Mouse (Mus musculus): ENCODE data around the gene Trim10. TPM values are rescaled to one million over a fixed set of nuclear protein-coding genes. Genes with fewer than 3 reads are reported as not detected.

Gene Trim10
- polyA plus RNA-seq, 1 experiment from 2014 or later = 3.4 TPM

DNA sequence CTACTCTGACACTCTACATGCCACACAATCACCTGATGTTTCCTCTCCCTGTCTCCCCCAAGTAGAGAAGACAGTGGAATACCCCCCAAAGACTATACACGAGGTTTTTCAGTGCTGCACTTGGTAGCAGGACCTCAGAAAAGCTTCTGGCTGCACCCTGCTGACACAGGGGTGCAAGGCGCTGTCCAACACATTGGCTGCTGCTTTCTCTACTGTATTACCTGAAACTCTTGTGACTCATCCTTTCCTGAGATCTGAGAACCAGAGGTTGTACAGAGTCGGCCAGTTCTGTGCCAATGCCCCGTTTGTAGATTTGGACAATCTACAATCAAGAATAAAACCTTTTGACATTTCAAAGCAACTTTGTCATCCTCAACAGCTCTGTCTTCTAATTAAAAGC, 40.4 kb downstream of the Trim10 start:
- H3K36me3 ChIP-seq (ENCODE audit: insufficient read depth) = no peaks in the 10 kb centered on the region
- 43% methylated on average over 4 of the region's 4 CpGs for WGBS
- H3K9me3 ChIP-seq (ENCODE audit: low read depth, low read length) = no peaks in the 10 kb centered on the region
- no peak for ATAC-seq (ENCODE audit: insufficient read depth)
- no peak overlapping the region for H3K9ac ChIP-seq
- no peaks in the 10 kb centered on the region for H3K4me1 ChIP-seq (ENCODE audit: insufficient read depth)
- DNase-seq = no peak
- no peak overlapping the region for H3K27ac ChIP-seq (ENCODE audit: low read depth)
- no peak for TF ChIP-seq CTCF (IDR thresholded peaks at IDR 0.05; ENCODE audit: low read depth)
- H3K27me3 ChIP-seq (ENCODE audit: insufficient read depth, low read length) = no peaks in the 10 kb centered on the region
- H3K4me2 ChIP-seq = no peak overlapping the region
- H3K4me3 ChIP-seq (ENCODE audit: low read depth, low read length) = no peak overlapping the region

DNA sequence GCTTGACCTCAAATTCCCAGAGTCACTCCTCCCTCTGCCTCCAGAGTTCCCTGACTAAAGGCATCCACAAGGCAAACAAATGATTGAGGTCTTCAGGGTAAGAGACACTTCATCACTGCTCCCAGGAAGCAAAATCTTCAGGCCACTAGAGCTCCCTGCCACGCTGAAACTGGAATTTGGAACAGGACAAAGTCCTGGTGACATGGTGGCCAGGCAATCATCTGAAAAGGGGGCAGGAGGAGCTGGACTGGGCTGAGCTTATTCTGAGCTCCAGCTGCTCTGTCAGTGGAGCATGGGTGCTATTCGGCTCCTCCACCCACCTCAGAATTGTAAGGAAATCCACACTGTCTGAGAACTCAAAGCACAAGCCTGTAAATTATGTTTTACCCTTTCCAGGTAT, 42.7 kb downstream of the Trim10 start:
- no peak overlapping the region for H3K4me2 ChIP-seq
- H3K27ac ChIP-seq (ENCODE audit: low read depth) = no peak overlapping the region
- no peaks in the 10 kb centered on the region for H3K9me3 ChIP-seq (ENCODE audit: low read depth, low read length)
- no peak for DNase-seq
- H3K4me3 ChIP-seq (ENCODE audit: low read depth, low read length) = no peak overlapping the region
- ATAC-seq (ENCODE audit: insufficient read depth) = no peak
- H3K9ac ChIP-seq = no peak overlapping the region
- H3K36me3 ChIP-seq (ENCODE audit: insufficient read depth) = no peaks in the 10 kb centered on the region
- 58% methylated on average over 2 of the region's 2 CpGs for WGBS
- H3K27me3 ChIP-seq (ENCODE audit: insufficient read depth, low read length) = no peaks in the 10 kb centered on the region
- TF ChIP-seq CTCF (IDR thresholded peaks at IDR 0.05; ENCODE audit: low read depth) = no peak
- no peaks in the 10 kb centered on the region for H3K4me1 ChIP-seq (ENCODE audit: insufficient read depth)

GRCm38 (mm10) chr17:36914108-36914507, 44.7 kb downstream of the Trim10 start:
- Histone ChIP-seq H3K9me3 (ENCODE audit: low read depth, low read length) (no peaks in the 10 kb centered on the region), H3K27ac (ENCODE audit: low read depth) (no peak overlapping the region), H3K4me2 (no peak overlapping the region), H3K9ac (no peak overlapping the region), H3K36me3 (ENCODE audit: insufficient read depth) (no peaks in the 10 kb centered on the region), H3K4me3 (ENCODE audit: low read depth, low read length) (no peak overlapping the region), H3K27me3 (ENCODE audit: insufficient read depth, low read length) (no peaks in the 10 kb centered on the region), H3K4me1 (ENCODE audit: insufficient read depth) (no peaks in the 10 kb centered on the region)
- WGBS = 9% methylated on average over 2 of the region's 2 CpGs
- no peak for ATAC-seq (ENCODE audit: insufficient read depth)
- peak; percentile 81 for TF ChIP-seq CTCF (IDR thresholded peaks at IDR 0.05; ENCODE audit: low read depth)
- DNase-seq = peak; percentile 90

DNA sequence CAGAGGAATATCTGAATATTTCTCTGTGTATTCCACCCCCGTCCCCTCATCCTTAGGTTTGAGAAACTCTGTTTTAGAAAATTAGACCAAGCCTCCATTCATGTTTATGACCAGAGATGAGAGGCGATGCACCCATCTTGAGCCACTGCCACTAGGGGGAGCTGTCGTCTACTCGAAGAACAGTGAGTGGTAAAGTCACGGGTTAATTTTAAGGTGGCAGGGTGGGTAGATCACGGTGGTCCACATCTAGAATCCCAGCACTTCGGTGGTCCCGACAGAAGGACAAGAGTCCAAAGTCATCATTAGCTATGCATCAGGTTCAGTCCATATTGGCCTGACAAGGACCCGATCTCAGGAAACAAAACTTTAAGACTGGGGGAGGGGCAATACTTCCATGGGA, 45.7 kb downstream of the Trim10 start:
- no peak; the same call in 1 of the 2 replicates for ATAC-seq (ENCODE audit: insufficient read depth)
- H3K27me3 ChIP-seq (ENCODE audit: insufficient read depth, low read length) = no peaks in the 10 kb centered on the region
- DNase-seq = peak; percentile 79
- no peaks in the 10 kb centered on the region for H3K4me1 ChIP-seq (ENCODE audit: insufficient read depth)
- H3K9me3 ChIP-seq (ENCODE audit: low read depth, low read length) = no peaks in the 10 kb centered on the region
- no peak overlapping the region for H3K27ac ChIP-seq (ENCODE audit: low read depth)
- H3K9ac ChIP-seq = no peak overlapping the region
- peak; percentile 86 for TF ChIP-seq CTCF (IDR thresholded peaks at IDR 0.05; ENCODE audit: low read depth)
- no peak overlapping the region for H3K4me3 ChIP-seq (ENCODE audit: low read depth, low read length)
- no peak overlapping the region for H3K4me2 ChIP-seq
- no peaks in the 10 kb centered on the region for H3K36me3 ChIP-seq (ENCODE audit: insufficient read depth)
- 9% methylated on average over 9 of the region's 9 CpGs for WGBS

DNA sequence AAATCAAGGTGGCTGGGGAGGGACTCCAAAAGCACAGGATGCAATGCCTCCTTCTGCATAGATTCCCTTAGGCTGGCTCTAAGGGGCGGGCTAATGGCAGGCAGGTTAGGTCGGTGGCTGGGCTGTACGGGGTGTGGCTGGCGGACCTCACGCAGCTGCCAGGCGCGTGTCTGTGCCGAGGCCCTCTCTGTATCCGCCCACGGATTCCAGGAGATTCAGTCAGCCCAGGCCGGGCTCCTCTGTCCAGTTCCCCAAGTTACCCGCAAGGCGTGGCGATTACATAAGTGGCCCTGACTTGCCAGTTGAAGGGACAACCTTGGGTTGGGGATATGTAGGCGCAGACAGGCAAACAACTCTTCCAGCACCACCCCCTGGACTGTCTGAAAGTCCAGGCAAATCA, 50.9 kb downstream of the Trim10 start:
- Histone ChIP-seq H3K4me3 (ENCODE audit: low read depth, low read length) (no peak overlapping the region), H3K9ac (no peak overlapping the region), H3K27ac (ENCODE audit: low read depth) (no peak overlapping the region), H3K36me3 (ENCODE audit: insufficient read depth) (no peaks in the 10 kb centered on the region), H3K27me3 (ENCODE audit: insufficient read depth, low read length) (no peaks in the 10 kb centered on the region), H3K9me3 (ENCODE audit: low read depth, low read length) (no peaks in the 10 kb centered on the region), H3K4me2 (no peak overlapping the region), H3K4me1 (ENCODE audit: insufficient read depth) (no peaks in the 10 kb centered on the region)
- 39% methylated on average over 15 of the region's 15 CpGs for WGBS
- DNase-seq = no peak
- no peak for ATAC-seq (ENCODE audit: insufficient read depth)
- TF ChIP-seq CTCF (IDR thresholded peaks at IDR 0.05; ENCODE audit: low read depth) = no peak

DNA sequence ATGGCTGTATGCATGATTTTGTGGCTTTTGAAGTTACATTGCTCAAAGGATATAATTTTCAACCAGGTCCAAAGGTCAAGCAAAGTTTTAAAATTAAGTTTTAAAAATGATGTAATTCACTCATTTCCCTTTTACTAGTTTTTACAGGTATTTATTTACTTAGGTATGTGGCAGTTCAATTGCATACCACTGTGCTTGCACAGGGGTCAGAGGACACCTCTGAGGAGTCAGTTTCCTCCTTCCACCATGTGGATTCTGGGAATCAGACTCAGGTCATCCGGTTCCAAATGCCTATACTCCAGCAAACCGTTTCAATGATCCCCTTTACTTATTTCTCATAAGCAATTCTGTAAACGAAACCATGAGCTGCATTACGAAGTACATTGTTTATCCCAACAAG, 53.3 kb downstream of the Trim10 start:
- no peak overlapping the region for H3K27ac ChIP-seq (ENCODE audit: low read depth)
- ATAC-seq (ENCODE audit: insufficient read depth) (no peak), DNase-seq (no peak)
- no peaks in the 10 kb centered on the region for H3K27me3 ChIP-seq (ENCODE audit: insufficient read depth, low read length)
- H3K9ac ChIP-seq = no peak overlapping the region
- no peaks in the 10 kb centered on the region for H3K4me1 ChIP-seq (ENCODE audit: insufficient read depth)
- TF ChIP-seq CTCF (IDR thresholded peaks at IDR 0.05; ENCODE audit: low read depth) = no peak
- WGBS = 77% methylated on average over 4 of the region's 4 CpGs
- no peaks in the 10 kb centered on the region for H3K9me3 ChIP-seq (ENCODE audit: low read depth, low read length)
- no peak overlapping the region for H3K4me2 ChIP-seq
- no peaks in the 10 kb centered on the region for H3K36me3 ChIP-seq (ENCODE audit: insufficient read depth)
- no peak overlapping the region for H3K4me3 ChIP-seq (ENCODE audit: low read depth, low read length)

- Histone ChIP-seq H3K9me3 (ENCODE audit: low read depth, low read length) (no peaks in the 10 kb centered on the region), H3K4me3 (ENCODE audit: low read depth, low read length) (no peak overlapping the region), H3K4me1 (ENCODE audit: insufficient read depth) (no peaks in the 10 kb centered on the region), H3K36me3 (ENCODE audit: insufficient read depth) (no peaks in the 10 kb centered on the region), H3K4me2 (no peak overlapping the region), H3K27me3 (ENCODE audit: insufficient read depth, low read length) (no peaks in the 10 kb centered on the region), H3K9ac (no peak overlapping the region), H3K27ac (ENCODE audit: low read depth) (no peak overlapping the region)
- WGBS = 55% methylated on average over 4 of the region's 4 CpGs
- TF ChIP-seq CTCF (IDR thresholded peaks at IDR 0.05; ENCODE audit: low read depth) = no peak
- ATAC-seq (ENCODE audit: insufficient read depth) (no peak), DNase-seq (no peak)
Observed at GRCm38 (mm10) chr17:36923491-36923890, 54.1 kb downstream of the Trim10 start.

Other genes starting within 250 kb of the Trim10 start
- not detected in 2 replicates for gene H2-M9, start 226.9 kb upstream of the Trim10 start, polyA plus RNA-seq (2014; fragmentation: Nextera tagmentation; extraction: Ambion mirVana)
- not detected in 2 replicates for gene H2-M1, start 197.4 kb upstream of the Trim10 start, polyA plus RNA-seq (2014; fragmentation: Nextera tagmentation; extraction: Ambion mirVana)
- not detected in 2 replicates for gene H2-M10.5, start 96.7 kb upstream of the Trim10 start, polyA plus RNA-seq (2014; fragmentation: Nextera tagmentation; extraction: Ambion mirVana)
- gene H2-M10.6, start 57.4 kb upstream of the Trim10 start, polyA plus RNA-seq (2014; fragmentation: Nextera tagmentation; extraction: Ambion mirVana) = not detected in 2 replicates
- gene Trim26, start 32.4 kb upstream of the Trim10 start, polyA plus RNA-seq (2014; fragmentation: Nextera tagmentation; extraction: Ambion mirVana) = 33.1 and 35.0 TPM in 2 replicates
- gene Trim15, start 2.4 kb upstream of the Trim10 start, polyA plus RNA-seq (2014; fragmentation: Nextera tagmentation; extraction: Ambion mirVana) = 0.11 and 0.16 TPM in 2 replicates
- not detected in 2 replicates for gene Trim40, start 20.5 kb downstream of the Trim10 start, polyA plus RNA-seq (2014; fragmentation: Nextera tagmentation; extraction: Ambion mirVana)
- 0.11 and 0.16 TPM in 2 replicates for gene Trim31, start 28.5 kb downstream of the Trim10 start, polyA plus RNA-seq (2014; fragmentation: Nextera tagmentation; extraction: Ambion mirVana)
- gene Rnf39, start 73.3 kb downstream of the Trim10 start, polyA plus RNA-seq (2014; fragmentation: Nextera tagmentation; extraction: Ambion mirVana) = 0.35 and 0.53 TPM in 2 replicates
- gene Ppp1r11, start 82.2 kb downstream of the Trim10 start, polyA plus RNA-seq (2014; fragmentation: Nextera tagmentation; extraction: Ambion mirVana) = 116 and 123 TPM in 2 replicates
- 102 and 109 TPM in 2 replicates for gene Znrd1, start 89.0 kb downstream of the Trim10 start, polyA plus RNA-seq (2014; fragmentation: Nextera tagmentation; extraction: Ambion mirVana)
- gene Znrd1as, start 89.0 kb downstream of the Trim10 start, polyA plus RNA-seq (2014; fragmentation: Nextera tagmentation; extraction: Ambion mirVana) = 5.1 and 6.9 TPM in 2 replicates
- not detected in 2 replicates for gene 2410137M14Rik, start 111.7 kb downstream of the Trim10 start, polyA plus RNA-seq (2014; fragmentation: Nextera tagmentation; extraction: Ambion mirVana)
- 0.17 and 0.22 TPM in 2 replicates for gene H2-M5, start 120.0 kb downstream of the Trim10 start, polyA plus RNA-seq (2014; fragmentation: Nextera tagmentation; extraction: Ambion mirVana)
- gene Zfp57, start 131.6 kb downstream of the Trim10 start, polyA plus RNA-seq (2014; fragmentation: Nextera tagmentation; extraction: Ambion mirVana) = 77.5 and 80.7 TPM in 2 replicates
- gene Mog, start 153.8 kb downstream of the Trim10 start, polyA plus RNA-seq (2014; fragmentation: Nextera tagmentation; extraction: Ambion mirVana) = 0.11 and 0.13 TPM in 2 replicates
- 7.0 and 8.8 TPM in 2 replicates for gene Gabbr1, start 176.4 kb downstream of the Trim10 start, polyA plus RNA-seq (2014; fragmentation: Nextera tagmentation; extraction: Ambion mirVana)
- gene Olfr90, start 218.9 kb downstream of the Trim10 start, polyA plus RNA-seq (2014; fragmentation: Nextera tagmentation; extraction: Ambion mirVana) = 0.34 TPM in 1 of 2 replicates, not detected in the other
- gene Olfr91, start 228.7 kb downstream of the Trim10 start, polyA plus RNA-seq (2014; fragmentation: Nextera tagmentation; extraction: Ambion mirVana) = 0.07 TPM in 1 of 2 replicates, not detected in the other

Measured in lung, embryonic 14.5 days (tissue).